Mouse (Mus musculus): ENCODE data around the gene Shisa4. TPM values are rescaled to one million over a fixed set of nuclear protein-coding genes. Genes with fewer than 3 reads are reported as not detected.

Shisa4 gene
- polyA plus RNA-seq, 1 experiment from 2014 or later, result 9.3 TPM

- Histone ChIP-seq H3K4me2 (no peak within 1 kb of the TSS; the same call in 1 of the 2 replicates), H3K9me3 (ENCODE audit: control insufficient read depth, low read length) (no peaks in the 10 kb centered on the region), H3K4me3 (ENCODE audit: low read depth, low read length) (no peak within 1 kb of the TSS), H3K4me1 (replicated peaks; ENCODE audit: control insufficient read depth, insufficient read depth, low read length) (no peaks in the 10 kb centered on the region), H3K9ac (ENCODE audit: low read depth, low read length) (no peak within 1 kb of the TSS; the same call in 1 of the 2 replicates), H3K27me3 (replicated peaks; ENCODE audit: control insufficient read depth, insufficient read depth, low read length) (peaks cover 14% of the 10 kb centered on the region), H3K36me3 (ENCODE audit: control insufficient read depth, insufficient read depth, low read length) (no peaks in the 10 kb centered on the region), H3K27ac (ENCODE audit: low read depth, low read length) (no peak within 1 kb of the TSS)
- ATAC-seq (replicated peaks; ENCODE audit: low FRiP score), result no peak
- 23% methylated on average over 8 of the region's 8 CpGs for WGBS
- DNase-seq (ENCODE audit: low spot score), result no peak
Measured at GRCm38 (mm10) chr1:135324571-135324970, 50.5 kb downstream of the Shisa4 start, which contains the start of gene Lmod1. Lmod1 (plus strand) TSS chr1:135324807.

- H3K9me3 ChIP-seq (ENCODE audit: control insufficient read depth, low read length), result no peaks in the 10 kb centered on the region
- H3K9ac ChIP-seq (ENCODE audit: low read depth, low read length), result no peak overlapping the region
- no peak for ATAC-seq (replicated peaks; ENCODE audit: low FRiP score)
- no peak overlapping the region for H3K4me2 ChIP-seq
- peaks cover 14% of the 10 kb centered on the region for H3K27me3 ChIP-seq (replicated peaks; ENCODE audit: control insufficient read depth, insufficient read depth, low read length)
- DNase-seq (ENCODE audit: low spot score), result no peak
- no peaks in the 10 kb centered on the region for H3K4me1 ChIP-seq (replicated peaks; ENCODE audit: control insufficient read depth, insufficient read depth, low read length)
- H3K27ac ChIP-seq (ENCODE audit: low read depth, low read length), result no peak overlapping the region
- no peaks in the 10 kb centered on the region for H3K36me3 ChIP-seq (ENCODE audit: control insufficient read depth, insufficient read depth, low read length)
- no peak overlapping the region for H3K4me3 ChIP-seq (ENCODE audit: low read depth, low read length)
- 72% methylated on average over 7 of the region's 7 CpGs for WGBS
Measured at GRCm38 (mm10) chr1:135323367-135323901, 51.6 kb downstream of the Shisa4 start.

Other genes starting within 250 kb of the Shisa4 start
- gene Ptpn7, start 242.5 kb downstream of the Shisa4 start, polyA plus RNA-seq (2014; fragmentation: Nextera tagmentation; extraction: Ambion mirVana), result 42.1 and 43.0 TPM in 2 replicates
- gene Arl8a, start 228.4 kb downstream of the Shisa4 start, polyA plus RNA-seq (2014; fragmentation: Nextera tagmentation; extraction: Ambion mirVana), result 25.0 and 28.7 TPM in 2 replicates
- gene Gpr37l1, start 207.6 kb downstream of the Shisa4 start, polyA plus RNA-seq (2014; fragmentation: Nextera tagmentation; extraction: Ambion mirVana), result not detected in 2 replicates
- 2.0 and 2.4 TPM in 2 replicates for gene Elf3, start 116.7 kb downstream of the Shisa4 start, polyA plus RNA-seq (2014; fragmentation: Nextera tagmentation; extraction: Ambion mirVana)
- 64.5 and 67.4 TPM in 2 replicates for gene Rnpep, start 91.2 kb downstream of the Shisa4 start, polyA plus RNA-seq (2014; fragmentation: Nextera tagmentation; extraction: Ambion mirVana)
- 258 and 269 TPM in 2 replicates for gene Timm17a, start 61.5 kb downstream of the Shisa4 start, polyA plus RNA-seq (2014; fragmentation: Nextera tagmentation; extraction: Ambion mirVana)
- gene Lmod1, start 50.4 kb downstream of the Shisa4 start, polyA plus RNA-seq (2014; fragmentation: Nextera tagmentation; extraction: Ambion mirVana), result 0.16 TPM in 2 replicates
- gene Ipo9, start 55.3 kb upstream of the Shisa4 start, polyA plus RNA-seq (2014; fragmentation: Nextera tagmentation; extraction: Ambion mirVana), result 77.0 and 90.8 TPM in 2 replicates
- 8.8 and 8.9 TPM in 2 replicates for gene Nav1, start 232.1 kb upstream of the Shisa4 start, polyA plus RNA-seq (2014; fragmentation: Nextera tagmentation; extraction: Ambion mirVana)

Data from liver, embryonic 11.5 days (tissue).